Mouse (Mus musculus): ENCODE measurements around the gene Clpsl2. TPM values are rescaled to one million over a fixed set of nuclear protein-coding genes. Genes with fewer than 3 reads are reported as not detected.

Clpsl2 gene
- total RNA-seq, 1 experiment from 2014 or later, result not detected

DNA sequence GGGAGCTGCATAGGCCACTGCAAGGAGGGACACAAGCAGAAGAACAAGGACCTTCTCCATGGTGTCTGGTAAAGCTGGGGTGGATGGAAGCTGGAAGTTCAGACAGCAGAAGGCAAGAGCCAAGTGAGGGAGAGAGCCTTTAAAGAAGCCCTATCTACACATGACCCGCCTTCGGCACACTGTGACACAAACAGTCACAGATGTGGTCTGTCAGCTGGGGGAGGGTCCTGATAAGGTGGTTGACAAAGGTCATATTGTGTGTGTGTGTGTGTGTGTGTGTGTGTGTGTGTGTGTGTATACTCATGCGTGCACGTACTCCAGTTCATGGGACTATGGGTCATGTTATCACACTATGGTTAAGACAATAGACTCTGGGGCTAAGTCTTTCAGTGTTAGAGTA, 11.4 kb downstream of the Clpsl2 start, which contains the start of gene Clps:
TSS of gene Clps (minus strand) at position 169 of the 400 bp plus-strand sequence.
- DNase-seq, result no peak

DNA sequence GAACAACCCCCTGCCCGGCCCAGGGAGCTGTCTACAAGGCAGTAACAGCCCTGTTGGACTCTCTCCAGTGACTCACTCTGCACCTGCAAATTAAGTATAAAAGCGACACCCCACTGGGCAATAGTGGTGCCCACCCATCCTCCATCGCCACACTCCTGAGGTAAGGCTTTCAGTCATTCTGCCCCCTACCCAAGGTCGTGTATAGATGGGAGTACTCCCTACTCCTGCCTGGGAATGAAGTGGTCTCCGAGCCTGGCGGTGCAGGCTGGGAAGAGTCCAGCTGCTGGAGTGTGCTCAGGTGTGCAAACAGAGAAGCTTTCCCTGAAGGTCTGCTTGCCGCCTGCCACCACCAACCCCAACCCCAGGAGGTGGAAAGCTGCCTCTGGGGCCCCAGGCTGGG, 12.4 kb downstream of the Clpsl2 start:
- DNase-seq, result no peak

DNA sequence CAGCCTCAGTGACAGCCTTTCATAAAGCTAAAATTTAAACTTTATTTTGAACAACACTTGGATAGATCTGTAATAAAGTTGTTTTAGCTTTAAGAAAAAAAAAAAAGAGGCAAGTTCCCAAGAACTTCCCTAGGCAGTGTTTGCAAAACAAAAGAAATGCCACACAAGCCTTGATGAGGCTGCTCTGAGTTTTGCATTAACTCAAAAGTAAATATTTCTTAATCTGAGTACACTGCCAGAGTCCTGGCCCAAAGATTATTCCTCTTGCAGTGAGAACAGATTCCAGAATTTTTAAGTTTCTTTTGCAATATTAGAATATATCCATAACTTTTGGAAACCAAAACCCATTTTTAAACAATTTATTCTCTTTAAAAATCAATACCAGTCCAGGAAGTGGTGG, 16.0 kb downstream of the Clpsl2 start:
- no peak for DNase-seq

DNA sequence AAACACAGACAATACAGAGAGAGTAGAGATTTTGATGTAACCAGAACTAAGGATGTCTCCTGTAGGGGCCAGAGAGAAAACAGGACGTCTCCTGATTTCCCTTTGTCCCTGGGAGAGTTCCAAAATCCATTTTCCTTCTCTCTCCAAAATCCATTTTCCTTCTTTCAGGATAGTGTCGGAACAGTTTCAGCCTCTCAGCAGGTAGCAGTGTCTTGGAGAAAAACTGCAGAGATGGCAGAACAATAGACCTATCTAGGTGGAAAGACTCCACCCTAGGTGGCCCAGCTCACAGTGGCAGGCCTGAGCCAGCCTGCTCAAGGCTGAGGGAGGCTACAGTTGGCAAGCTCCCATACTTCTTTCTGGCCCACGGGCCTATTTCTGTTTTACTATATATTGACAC, 18.3 kb downstream of the Clpsl2 start:
- no peak for DNase-seq

DNA sequence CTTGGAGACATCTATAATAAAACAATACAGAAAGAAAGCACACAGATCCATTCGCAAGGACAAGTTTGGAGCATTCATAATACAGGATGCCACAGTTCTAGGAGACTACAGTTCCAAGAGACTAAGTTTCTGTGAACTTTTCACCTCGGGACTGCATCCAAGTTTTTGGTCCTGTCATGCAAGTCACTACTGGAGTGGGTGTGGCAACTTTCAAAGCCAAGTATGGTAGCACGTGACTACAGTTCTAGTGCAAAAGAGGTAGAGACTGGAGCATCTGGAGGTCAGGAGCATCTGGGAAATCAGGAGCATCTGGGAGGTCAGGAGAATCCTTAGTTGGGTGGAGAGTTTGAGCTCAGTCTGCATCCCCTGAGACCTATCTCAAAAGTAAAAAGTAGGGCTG, 22.7 kb downstream of the Clpsl2 start:
- DNase-seq, result no peak

DNA sequence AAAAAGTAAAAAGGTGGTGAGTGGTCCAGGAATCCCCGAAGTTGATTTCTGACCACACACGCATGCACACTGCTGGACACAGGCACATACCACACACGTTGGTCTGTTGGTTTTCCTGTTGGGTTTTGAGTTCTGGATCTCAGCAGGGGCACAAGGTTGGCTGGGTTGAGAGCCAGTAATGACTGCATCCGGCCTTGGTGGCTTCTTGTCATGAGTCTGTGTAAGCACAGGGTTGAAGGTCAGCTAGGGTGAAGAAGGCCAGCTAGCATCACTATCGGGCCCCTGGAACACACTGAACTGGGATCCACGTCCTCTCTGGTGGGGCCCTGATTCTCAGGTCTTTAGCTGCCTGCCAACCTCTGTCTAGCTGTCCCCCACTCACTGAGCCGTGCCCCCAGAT, 23.3 kb downstream of the Clpsl2 start:
- no peak for DNase-seq

DNA sequence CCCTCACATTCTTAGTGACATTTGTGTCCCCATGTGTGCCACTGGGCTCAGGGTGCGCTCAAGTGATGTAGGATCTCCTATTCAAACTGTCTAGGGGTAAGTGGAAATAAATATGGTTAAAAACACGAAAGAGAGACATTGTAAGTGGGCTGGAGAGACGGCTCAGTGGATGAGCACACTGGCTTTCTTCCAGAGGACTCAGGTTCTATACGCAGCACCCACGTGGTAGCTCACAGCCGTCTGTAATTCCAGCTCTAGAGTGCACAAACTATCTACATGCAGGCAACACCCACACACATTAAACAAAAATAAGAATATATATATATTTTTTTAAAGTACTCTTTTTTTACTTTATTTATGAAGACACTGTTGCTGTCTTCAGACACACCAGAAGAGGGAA, 23.7 kb downstream of the Clpsl2 start:
- DNase-seq, result no peak

DNA sequence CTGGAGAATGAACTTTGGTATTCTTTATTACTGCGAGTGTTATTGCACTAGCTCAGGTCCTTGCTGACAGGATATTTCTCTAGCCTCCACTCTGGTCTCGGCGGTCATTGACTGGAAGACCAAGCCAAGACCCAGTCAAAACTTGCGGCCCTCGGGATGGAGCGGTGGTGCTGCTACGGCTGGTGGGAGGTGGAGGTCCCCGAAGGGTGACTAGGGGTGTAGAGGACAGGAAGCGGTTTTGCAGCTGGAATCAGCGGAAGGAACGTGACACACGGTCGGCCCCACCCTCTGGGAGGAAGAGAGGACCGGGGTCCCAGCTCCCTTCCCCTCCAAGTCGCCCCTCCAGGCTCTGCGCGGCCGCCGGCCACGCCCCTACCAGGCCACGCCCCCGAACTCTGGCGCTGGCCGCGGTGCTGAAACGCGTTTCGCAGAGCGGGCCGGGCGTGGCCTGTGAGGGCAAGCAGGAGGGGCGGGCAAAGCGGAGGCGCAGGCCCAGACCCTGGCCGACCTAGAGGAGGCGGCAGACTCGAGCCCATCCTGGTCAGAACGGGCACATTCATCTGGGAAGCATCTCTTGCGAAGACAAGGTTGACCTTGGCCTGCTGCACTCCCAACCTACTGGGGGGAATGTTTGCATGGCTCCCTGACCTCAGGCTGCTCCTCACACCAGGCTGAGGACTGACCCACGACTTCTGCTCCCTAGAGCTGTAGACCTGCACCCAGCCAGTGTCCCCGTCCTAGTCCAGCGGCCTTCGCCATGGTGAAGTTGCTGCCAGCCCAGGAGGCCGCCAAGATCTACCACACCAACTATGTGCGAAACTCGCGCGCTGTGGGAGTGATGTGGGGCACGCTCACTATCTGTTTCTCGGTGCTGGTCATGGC, 26.3 kb downstream of the Clpsl2 start, which contains the start of gene Lhfpl5:
TSS of gene Lhfpl5 (plus strand) at position 398 of the 882 bp plus-strand sequence.
- peak; percentile 61 for DNase-seq

DNA sequence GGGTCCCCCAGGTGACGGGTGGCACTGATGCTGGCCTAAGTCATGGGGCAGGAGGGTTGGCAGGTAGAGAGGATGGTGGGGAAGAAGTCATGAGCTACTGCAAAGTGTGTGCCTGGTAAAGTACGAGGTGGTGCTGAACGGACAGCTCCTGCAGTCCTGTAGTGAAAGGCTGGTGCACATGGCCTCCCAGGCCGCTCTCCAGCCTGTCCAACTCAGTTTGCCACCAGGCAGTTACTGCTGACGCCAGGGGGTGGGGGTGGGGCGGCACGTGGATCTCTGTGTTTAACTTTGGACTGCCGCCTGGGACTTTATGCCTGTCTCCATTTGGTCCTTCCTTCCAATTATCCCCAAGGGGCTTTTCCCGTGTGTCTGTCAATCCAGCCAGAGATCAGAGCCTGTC, 31.2 kb downstream of the Clpsl2 start:
- peak; percentile 69 for DNase-seq

DNA sequence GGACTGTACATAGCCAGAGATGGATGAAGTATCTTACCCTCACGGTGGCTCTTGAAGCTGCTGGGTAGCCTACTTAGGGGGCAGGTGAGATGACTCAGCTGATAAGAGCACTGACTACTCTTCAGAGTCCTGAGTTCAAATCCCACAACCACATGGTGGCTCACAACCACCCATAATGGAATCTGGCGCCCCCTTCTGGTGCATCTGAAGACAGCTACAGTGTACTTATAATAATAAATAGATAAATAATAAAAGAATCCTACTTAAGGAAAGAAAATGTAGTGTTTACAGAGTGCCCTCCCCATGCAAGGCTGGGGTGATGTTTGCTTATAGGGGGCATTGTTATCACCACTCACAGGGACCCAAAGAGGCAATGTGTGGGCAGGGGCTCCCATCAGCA, 31.8 kb downstream of the Clpsl2 start:
- no peak for DNase-seq

DNA sequence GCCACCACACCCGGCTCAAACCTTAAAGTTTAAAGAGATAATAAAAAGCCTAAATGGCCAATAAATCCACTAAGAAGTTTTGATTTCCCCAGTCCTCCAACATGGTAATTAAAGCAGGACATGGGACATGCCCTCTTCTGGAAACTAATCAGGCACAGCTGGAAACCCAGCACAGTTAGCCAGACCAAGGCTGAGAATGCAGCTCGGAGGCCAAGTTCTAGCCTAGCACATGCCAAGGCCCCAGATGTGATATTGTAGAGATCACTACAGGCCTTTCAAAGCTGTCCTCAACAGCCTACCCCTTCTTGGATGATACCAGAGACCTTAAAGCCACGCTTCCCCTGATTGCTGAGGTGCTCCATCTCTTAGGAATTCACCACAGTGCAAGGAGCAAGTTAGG, 37.3 kb downstream of the Clpsl2 start:
- no peak for DNase-seq

DNA sequence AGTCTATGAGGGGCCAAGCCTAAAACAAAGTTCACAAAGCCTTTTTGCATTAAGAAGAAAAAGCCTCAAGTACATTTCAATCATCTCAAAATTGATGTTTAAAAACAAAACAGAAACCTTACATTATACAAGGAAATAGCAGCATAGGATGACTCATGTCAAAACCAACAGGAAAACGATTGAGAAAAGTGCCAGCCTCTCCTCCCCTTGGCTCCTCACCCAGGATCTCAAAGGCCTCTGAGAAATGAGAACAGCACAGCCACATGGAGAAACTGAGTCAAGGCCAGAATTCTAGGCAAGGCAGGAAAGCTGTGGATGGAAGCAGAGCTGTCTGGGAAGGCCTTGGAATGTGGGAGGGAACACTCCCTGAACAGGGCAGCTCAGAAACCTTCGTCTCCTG, 39.4 kb downstream of the Clpsl2 start:
- no peak for DNase-seq

DNA sequence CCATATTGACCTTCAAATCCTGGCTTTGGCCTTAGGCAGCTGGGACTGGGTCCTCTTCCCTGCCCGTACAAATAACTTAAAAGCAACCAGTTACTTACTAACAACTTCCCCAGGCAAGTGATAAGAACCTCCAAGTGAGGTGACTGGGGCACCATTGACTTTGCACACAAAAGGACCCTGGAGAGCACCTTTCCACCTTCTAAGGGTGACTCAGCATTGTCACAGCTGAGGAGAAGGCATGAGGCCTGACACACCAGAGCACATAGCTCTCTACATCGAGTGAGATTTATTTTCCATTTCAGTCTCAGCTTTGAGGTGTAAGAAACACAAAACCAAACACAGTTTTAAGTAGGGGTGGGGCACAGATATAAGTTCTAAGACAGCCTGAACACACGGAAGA, 41.4 kb downstream of the Clpsl2 start:
- no peak for DNase-seq

DNA sequence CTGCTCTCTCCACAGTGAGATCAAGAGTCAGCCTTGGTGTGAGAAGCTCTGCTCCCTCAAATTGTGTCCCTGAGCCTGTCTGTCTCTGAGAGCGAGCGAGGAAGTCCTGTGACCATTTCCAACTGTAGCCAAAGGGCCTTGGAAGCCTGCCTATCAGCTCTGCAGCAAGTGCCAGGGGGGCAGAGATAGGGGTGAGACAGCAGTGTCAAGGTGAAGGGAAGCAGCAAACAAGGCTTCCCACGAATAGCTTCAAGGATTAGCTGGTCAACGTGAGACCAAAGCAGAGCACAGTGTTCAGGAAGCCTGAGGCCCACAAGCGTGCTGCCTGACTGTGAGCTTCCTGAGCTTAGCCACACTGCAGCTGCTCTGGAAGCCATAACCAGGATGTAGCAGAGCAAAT, 42.3 kb downstream of the Clpsl2 start:
- peak; percentile 16 for DNase-seq

DNA sequence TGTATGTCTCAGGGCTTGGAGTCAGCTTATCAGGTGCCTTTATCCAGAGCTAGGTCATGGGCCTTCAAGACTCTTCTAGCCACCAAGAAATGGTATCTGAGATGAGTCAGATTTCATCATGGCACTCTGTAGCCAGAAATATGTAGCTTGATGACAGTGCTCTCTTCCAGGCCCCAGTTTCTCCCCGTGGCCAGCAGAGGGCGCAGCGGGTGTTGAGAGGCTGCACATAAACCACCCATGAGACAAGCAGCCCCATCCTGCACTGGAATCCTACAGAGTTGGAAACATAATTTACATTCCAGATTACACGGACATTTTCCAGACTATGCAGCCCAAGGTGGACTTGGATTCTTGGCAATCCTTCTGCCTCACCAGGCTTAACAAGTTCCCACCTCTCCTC, 43.8 kb downstream of the Clpsl2 start:
- DNase-seq, result peak; percentile 85

DNA sequence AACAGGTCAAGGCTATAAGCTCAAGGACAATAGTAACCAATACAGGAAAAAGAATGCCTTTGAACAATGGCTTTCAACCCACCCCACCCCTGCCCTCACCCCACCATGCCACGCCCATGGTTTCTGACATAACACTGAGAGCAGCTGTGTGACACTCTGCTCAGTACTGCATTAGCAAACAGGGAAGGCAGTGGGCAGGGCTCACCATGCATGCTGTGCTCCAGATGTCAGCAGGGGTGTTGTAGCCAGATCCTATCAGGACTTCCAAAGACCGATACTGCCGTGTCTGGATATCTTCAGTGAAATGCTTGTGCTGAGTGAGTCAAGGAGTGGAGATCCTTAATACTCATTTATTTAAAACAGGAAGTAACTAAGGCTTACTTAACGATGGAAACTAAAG, 44.8 kb downstream of the Clpsl2 start:
- no peak for DNase-seq

DNA sequence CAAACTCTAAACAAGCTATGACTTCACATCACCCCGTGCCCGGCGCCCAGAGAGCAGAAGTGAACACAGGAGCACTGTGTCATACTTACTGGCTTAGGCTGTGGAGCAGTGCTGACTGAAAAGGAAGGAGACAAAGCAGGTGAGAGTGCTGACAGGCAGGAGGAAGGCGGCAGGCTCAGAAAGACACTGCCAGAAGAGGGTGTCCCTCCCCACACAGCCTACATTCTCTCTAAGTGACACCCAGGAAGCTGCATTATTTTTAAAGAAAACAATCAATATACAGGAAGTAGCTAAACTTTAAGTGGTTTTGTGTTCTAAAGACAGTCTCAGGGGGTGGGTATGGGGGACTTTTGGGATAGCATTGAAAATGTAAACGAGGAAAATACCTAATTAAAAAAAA, 51.6 kb downstream of the Clpsl2 start:
- DNase-seq, result no peak

DNA sequence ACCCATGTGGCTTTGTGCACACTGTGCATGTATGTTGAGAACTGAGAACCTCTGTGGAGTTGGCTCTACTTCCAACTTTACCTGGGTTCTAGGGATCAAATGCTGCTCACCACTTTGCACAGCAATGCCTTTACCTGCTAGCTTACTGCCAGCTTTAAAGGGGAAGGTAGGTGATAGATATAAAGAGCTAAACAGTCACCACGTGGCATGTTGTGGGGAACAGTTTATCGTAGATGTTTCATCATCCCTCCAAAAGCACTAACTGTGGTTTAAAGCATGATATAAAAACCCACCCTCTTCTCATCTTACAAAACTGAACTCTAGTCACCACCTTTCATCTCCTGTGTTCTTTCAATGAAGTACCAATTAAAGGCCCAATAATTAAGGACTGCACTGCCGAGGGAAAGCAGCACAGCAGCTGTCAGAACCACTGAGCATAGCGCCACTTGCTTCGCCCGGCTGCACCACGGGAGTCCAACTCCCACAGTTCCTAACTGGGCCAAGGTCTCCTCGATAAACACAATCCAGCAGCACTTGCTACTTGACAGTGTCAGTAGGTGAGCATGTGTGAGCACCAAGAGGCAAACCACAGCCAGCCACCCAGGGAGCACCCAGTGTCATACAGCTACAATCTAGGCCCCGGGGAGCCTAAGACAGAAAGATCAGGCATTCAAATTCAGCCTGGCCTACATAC, 52.5 kb downstream of the Clpsl2 start:
- DNase-seq, result peak; percentile 32

Small RNA genes lying within 50 kb of the gene (microRNA-seq; reads per million reads assigned to microRNA genes)
- gene Gm25195, result 0 reads per million in 2 experiments
- 0 reads per million in 2 experiments for gene Mir6969

Other genes with a start within 250 kb of the Clpsl2 start
- gene Fance, start 235.9 kb upstream of the Clpsl2 start, total RNA-seq (2021), result 34.6 and 35.0 TPM in 2 replicates
- gene Rpl10a, start 220.9 kb upstream of the Clpsl2 start, total RNA-seq (2021), result 789 and 848 TPM in 2 replicates
- 10.4 and 13.6 TPM in 2 replicates for gene Tead3, start 198.6 kb upstream of the Clpsl2 start, total RNA-seq (2021)
- gene Tulp1, start 184.2 kb upstream of the Clpsl2 start, total RNA-seq (2021), result not detected in 2 replicates
- gene Fkbp5, start 31.9 kb upstream of the Clpsl2 start, total RNA-seq (2021), result 55.9 and 60.1 TPM in 2 replicates
- not detected in 2 replicates for gene Armc12, start 18.6 kb upstream of the Clpsl2 start, total RNA-seq (2021)
- gene Clps, start 11.4 kb downstream of the Clpsl2 start, total RNA-seq (2021), result not detected in 2 replicates
- gene Lhfpl5, start 26.2 kb downstream of the Clpsl2 start, total RNA-seq (2021), result 1.9 and 2.2 TPM in 2 replicates
- 60.9 and 76.5 TPM in 2 replicates for gene Srpk1, start 73.3 kb downstream of the Clpsl2 start, total RNA-seq (2021)
- gene Slc26a8, start 140.8 kb downstream of the Clpsl2 start, total RNA-seq (2021), result 1.9 TPM in 1 of 2 replicates, not detected in the other
- gene Mapk14, start 141.9 kb downstream of the Clpsl2 start, total RNA-seq (2021), result 82.6 and 88.6 TPM in 2 replicates
- 1.7 and 2.2 TPM in 2 replicates for gene AC170998.1, start 176.7 kb downstream of the Clpsl2 start, total RNA-seq (2021)
- gene Mapk13, start 219.9 kb downstream of the Clpsl2 start, total RNA-seq (2021), result 189 and 241 TPM in 2 replicates

Measured in adrenal gland, postnatal 25 days (tissue).